Mouse (Mus musculus): ENCODE data around the gene Tenm2. TPM values are rescaled to one million over a fixed set of nuclear protein-coding genes. Genes with fewer than 3 reads are reported as not detected.

The Tenm2 gene
- polyA plus RNA-seq, 1 experiment: 0.32 TPM

DNA sequence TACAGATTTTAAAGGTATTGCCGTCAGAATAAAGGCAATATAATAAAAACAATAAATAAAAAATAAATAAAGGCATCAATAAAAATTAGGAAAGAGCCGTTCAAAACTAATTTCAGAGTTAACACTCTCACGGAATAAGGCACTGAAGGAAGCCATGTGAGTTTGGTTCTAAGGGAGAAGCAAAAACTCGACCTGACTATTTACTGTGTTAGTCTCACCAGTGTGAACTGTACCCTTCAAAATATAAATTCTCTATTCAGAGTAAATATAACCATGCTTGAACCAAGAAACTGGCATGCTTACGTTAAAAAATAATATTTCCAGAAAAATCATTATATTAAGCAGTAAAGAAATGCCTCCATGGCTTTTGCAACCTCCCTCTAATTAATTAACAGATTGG lies 82.4 kb downstream of the Tenm2 start:
- TF ChIP-seq POLR2A (IDR thresholded peaks at IDR 0.05; ENCODE audit: control insufficient read depth, low read depth, low read length): no peak
- no peak for TF ChIP-seq CTCF (IDR thresholded peaks at IDR 0.05; ENCODE audit: control insufficient read depth, insufficient read depth, insufficient replicate concordance, low read depth, low read length)
- no peaks in the 10 kb centered on the region for H3K36me3 ChIP-seq (ENCODE audit: control insufficient read depth, insufficient read depth, low read length)
- H3K4me3 ChIP-seq (ENCODE audit: control insufficient read depth, low read depth, low read length): no peak overlapping the region
- H3K27me3 ChIP-seq (ENCODE audit: control insufficient read depth, insufficient read depth, low read length): no peaks in the 10 kb centered on the region
- no peak overlapping the region for H3K27ac ChIP-seq (ENCODE audit: control insufficient read depth, insufficient read depth, low read depth, low read length)
- no peaks in the 10 kb centered on the region for H3K4me1 ChIP-seq (ENCODE audit: control insufficient read depth, insufficient read depth, low read length)

DNA sequence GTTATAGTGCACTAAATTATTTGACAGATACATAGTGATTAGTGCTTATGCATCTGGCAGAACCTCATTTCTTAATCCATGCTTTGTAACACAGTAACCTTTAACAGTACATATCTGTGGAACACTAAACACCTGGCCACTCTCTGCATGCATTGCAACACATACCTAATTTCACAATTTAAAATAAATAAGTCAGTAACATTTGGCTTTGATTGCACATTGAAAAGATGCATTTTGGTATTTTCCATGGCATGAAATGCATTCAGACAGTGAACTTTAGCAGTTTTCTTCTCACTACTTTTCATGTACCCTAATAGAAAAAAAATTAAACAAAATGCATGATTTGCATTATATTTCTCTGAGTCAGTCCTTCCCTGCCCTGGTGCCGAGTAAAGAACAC lies 85.8 kb downstream of the Tenm2 start:
- Histone ChIP-seq H3K27ac (ENCODE audit: control insufficient read depth, insufficient read depth, low read depth, low read length) (no peak overlapping the region), H3K27me3 (ENCODE audit: control insufficient read depth, insufficient read depth, low read length) (no peaks in the 10 kb centered on the region), H3K36me3 (ENCODE audit: control insufficient read depth, insufficient read depth, low read length) (no peaks in the 10 kb centered on the region), H3K4me3 (ENCODE audit: control insufficient read depth, low read depth, low read length) (no peak overlapping the region), H3K4me1 (ENCODE audit: control insufficient read depth, insufficient read depth, low read length) (no peaks in the 10 kb centered on the region)
- no peak for TF ChIP-seq CTCF (IDR thresholded peaks at IDR 0.05; ENCODE audit: control insufficient read depth, insufficient read depth, insufficient replicate concordance, low read depth, low read length)
- TF ChIP-seq POLR2A (IDR thresholded peaks at IDR 0.05; ENCODE audit: control insufficient read depth, low read depth, low read length): no peak

DNA sequence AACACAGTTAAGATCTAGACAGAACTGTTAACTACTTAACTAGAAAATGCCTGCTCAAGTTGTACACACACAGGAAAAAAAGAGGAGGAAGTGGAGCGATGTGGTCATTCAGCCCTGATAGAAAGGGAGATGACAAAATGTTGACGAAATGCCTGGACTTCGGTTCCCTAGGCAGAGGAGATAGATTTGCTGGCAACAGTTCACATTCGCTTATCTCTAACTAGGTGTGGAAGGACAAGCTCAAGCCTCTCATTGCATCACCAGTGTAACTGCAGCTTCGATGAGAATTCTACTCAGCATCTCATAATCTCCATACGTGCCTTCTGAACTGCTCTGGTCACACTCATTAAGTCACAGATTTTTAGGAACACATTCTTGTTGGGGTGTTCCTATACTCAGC lies 91.8 kb downstream of the Tenm2 start:
- Histone ChIP-seq H3K27me3 (ENCODE audit: control insufficient read depth, insufficient read depth, low read length) (no peaks in the 10 kb centered on the region), H3K27ac (ENCODE audit: control insufficient read depth, insufficient read depth, low read depth, low read length) (no peak overlapping the region)

DNA sequence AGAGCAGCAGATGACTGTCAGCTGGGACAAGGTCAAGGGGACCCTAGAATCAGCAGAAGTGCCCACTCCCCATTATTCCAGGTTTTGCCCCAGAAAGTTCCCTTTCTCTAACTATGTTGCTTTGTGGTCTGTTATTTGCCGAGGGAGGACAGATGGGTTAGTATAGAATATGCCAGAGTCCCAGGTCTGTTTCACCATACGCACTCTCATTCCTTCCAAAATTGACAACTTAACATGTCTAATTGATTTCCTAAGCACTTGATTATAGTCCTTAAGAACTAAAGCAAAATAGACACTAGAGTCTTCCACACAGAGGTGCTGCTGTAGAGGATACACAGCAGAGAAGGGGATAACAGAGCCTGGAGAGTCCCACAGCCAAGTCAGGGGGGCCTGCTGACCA lies 92.3 kb downstream of the Tenm2 start:
- no peaks in the 10 kb centered on the region for H3K4me1 ChIP-seq (ENCODE audit: control insufficient read depth, insufficient read depth, low read length)
- TF ChIP-seq CTCF (IDR thresholded peaks at IDR 0.05; ENCODE audit: control insufficient read depth, insufficient read depth, insufficient replicate concordance, low read depth, low read length) (no peak), POLR2A (IDR thresholded peaks at IDR 0.05; ENCODE audit: control insufficient read depth, low read depth, low read length) (no peak)
- no peak overlapping the region for H3K27ac ChIP-seq (ENCODE audit: control insufficient read depth, insufficient read depth, low read depth, low read length)
- H3K36me3 ChIP-seq (ENCODE audit: control insufficient read depth, insufficient read depth, low read length): no peaks in the 10 kb centered on the region
- no peaks in the 10 kb centered on the region for H3K27me3 ChIP-seq (ENCODE audit: control insufficient read depth, insufficient read depth, low read length)
- H3K4me3 ChIP-seq (ENCODE audit: control insufficient read depth, low read depth, low read length): no peak overlapping the region

More for the DNA sequence above, 91.8 kb downstream of the Tenm2 start:
- no peaks in the 10 kb centered on the region for H3K36me3 ChIP-seq (ENCODE audit: control insufficient read depth, insufficient read depth, low read length)
- no peak overlapping the region for H3K4me3 ChIP-seq (ENCODE audit: control insufficient read depth, low read depth, low read length)
- TF ChIP-seq POLR2A (IDR thresholded peaks at IDR 0.05; ENCODE audit: control insufficient read depth, low read depth, low read length) (no peak), CTCF (IDR thresholded peaks at IDR 0.05; ENCODE audit: control insufficient read depth, insufficient read depth, insufficient replicate concordance, low read depth, low read length) (no peak)
- H3K4me1 ChIP-seq (ENCODE audit: control insufficient read depth, insufficient read depth, low read length): no peaks in the 10 kb centered on the region

DNA sequence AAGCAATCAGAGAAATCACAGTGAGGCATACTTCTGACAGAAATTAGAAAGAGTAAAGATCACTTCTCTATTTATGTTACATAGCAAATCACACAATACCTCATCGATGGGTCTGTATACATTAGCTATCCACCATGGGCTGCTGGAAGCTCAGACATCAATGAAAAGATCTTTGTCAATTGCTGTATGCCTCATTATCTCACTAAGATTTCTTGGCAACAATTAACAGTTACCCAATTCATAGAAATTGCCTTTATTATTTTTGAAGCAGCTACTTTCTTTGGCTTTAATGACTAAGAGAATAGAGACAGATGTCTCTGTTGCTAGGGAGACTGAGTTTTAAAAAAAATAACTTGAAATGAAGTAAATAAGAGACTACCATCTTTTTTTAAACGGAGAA lies 106.9 kb downstream of the Tenm2 start:
- H3K27me3 ChIP-seq (ENCODE audit: control insufficient read depth, insufficient read depth, low read length): no peaks in the 10 kb centered on the region
- no peaks in the 10 kb centered on the region for H3K36me3 ChIP-seq (ENCODE audit: control insufficient read depth, insufficient read depth, low read length)
- no peaks in the 10 kb centered on the region for H3K4me1 ChIP-seq (ENCODE audit: control insufficient read depth, insufficient read depth, low read length)
- TF ChIP-seq POLR2A (IDR thresholded peaks at IDR 0.05; ENCODE audit: control insufficient read depth, low read depth, low read length) (no peak), CTCF (IDR thresholded peaks at IDR 0.05; ENCODE audit: control insufficient read depth, insufficient read depth, insufficient replicate concordance, low read depth, low read length) (no peak)
- H3K27ac ChIP-seq (ENCODE audit: control insufficient read depth, insufficient read depth, low read depth, low read length): no peak overlapping the region
- H3K4me3 ChIP-seq (ENCODE audit: control insufficient read depth, low read depth, low read length): no peak overlapping the region

DNA sequence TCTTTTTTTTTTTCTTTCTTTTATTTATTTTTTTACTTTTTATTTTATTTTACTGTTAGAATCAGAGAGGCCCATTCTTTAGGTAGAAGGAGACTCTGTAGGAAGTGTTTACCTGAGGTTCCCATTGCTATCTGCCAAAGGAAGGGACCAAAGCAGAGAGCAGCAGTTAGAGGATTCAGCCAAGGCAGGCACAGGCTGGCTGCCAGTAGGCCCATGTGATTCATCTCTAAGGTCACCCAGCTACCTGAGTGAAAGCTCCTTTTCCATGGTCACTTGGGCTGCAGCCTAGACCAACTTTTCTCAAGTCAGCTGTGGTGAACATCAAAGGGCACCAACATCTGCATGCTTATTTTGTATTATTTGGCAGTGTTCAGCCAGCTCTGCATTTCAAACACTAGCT lies 117.7 kb downstream of the Tenm2 start:
- H3K4me3 ChIP-seq (ENCODE audit: control insufficient read depth, low read depth, low read length): no peak overlapping the region
- no peaks in the 10 kb centered on the region for H3K27me3 ChIP-seq (ENCODE audit: control insufficient read depth, insufficient read depth, low read length)
- H3K4me1 ChIP-seq (ENCODE audit: control insufficient read depth, insufficient read depth, low read length): no peaks in the 10 kb centered on the region
- H3K36me3 ChIP-seq (ENCODE audit: control insufficient read depth, insufficient read depth, low read length): no peaks in the 10 kb centered on the region
- no peak overlapping the region for H3K27ac ChIP-seq (ENCODE audit: control insufficient read depth, insufficient read depth, low read depth, low read length)
- TF ChIP-seq CTCF (IDR thresholded peaks at IDR 0.05; ENCODE audit: control insufficient read depth, insufficient read depth, insufficient replicate concordance, low read depth, low read length) (no peak), POLR2A (IDR thresholded peaks at IDR 0.05; ENCODE audit: control insufficient read depth, low read depth, low read length) (no peak)

DNA sequence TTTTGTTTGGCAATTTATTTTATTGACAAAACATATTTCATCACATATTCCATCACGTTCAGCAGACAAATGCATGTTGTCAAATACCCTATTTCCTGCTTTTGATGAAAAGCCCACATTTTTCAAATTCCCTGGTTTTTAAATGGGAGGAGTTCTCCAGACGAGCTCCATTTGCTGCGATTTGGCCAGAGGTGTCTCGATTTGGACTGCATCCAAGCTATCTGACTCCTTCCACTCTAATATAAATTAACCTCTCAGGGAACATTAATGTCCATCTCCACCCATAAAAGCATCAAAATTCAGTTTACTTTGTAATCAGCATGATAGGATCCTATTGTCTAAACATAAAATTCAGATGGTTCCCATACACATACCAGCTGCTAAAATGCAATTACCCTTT lies 120.6 kb downstream of the Tenm2 start:
- Histone ChIP-seq H3K4me3 (ENCODE audit: control insufficient read depth, low read depth, low read length) (no peak overlapping the region), H3K4me1 (ENCODE audit: control insufficient read depth, insufficient read depth, low read length) (no peaks in the 10 kb centered on the region), H3K27me3 (ENCODE audit: control insufficient read depth, insufficient read depth, low read length) (no peaks in the 10 kb centered on the region), H3K27ac (ENCODE audit: control insufficient read depth, insufficient read depth, low read depth, low read length) (no peak overlapping the region), H3K36me3 (ENCODE audit: control insufficient read depth, insufficient read depth, low read length) (no peaks in the 10 kb centered on the region)
- TF ChIP-seq POLR2A (IDR thresholded peaks at IDR 0.05; ENCODE audit: control insufficient read depth, low read depth, low read length) (no peak), CTCF (IDR thresholded peaks at IDR 0.05; ENCODE audit: control insufficient read depth, insufficient read depth, insufficient replicate concordance, low read depth, low read length) (no peak)

DNA sequence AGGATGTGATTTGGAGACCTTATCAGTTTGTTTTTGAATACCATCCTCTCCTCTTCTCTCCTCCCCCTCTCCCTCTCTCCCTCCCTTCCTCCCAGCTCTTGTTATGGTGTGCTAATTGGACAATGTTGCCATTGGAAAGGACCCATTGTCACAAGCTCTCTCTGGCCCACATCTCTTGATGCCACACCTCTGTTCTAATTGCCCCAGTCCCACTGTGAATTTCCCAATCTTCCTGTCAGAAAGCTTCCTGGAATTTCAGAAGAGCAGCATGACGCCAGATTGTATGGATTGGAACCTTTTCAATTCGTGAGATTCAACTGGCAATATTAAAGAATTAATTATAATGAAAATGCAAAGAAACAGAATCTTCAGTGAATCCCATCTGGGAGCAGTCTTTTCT lies 128.7 kb downstream of the Tenm2 start:
- no peaks in the 10 kb centered on the region for H3K4me1 ChIP-seq (ENCODE audit: control insufficient read depth, insufficient read depth, low read length)
- H3K36me3 ChIP-seq (ENCODE audit: control insufficient read depth, insufficient read depth, low read length): no peaks in the 10 kb centered on the region
- H3K4me3 ChIP-seq (ENCODE audit: control insufficient read depth, low read depth, low read length): no peak overlapping the region
- H3K27me3 ChIP-seq (ENCODE audit: control insufficient read depth, insufficient read depth, low read length): no peaks in the 10 kb centered on the region
- no peak overlapping the region for H3K27ac ChIP-seq (ENCODE audit: control insufficient read depth, insufficient read depth, low read depth, low read length)
- no peak for TF ChIP-seq CTCF (IDR thresholded peaks at IDR 0.05; ENCODE audit: control insufficient read depth, insufficient read depth, insufficient replicate concordance, low read depth, low read length)
- TF ChIP-seq POLR2A (IDR thresholded peaks at IDR 0.05; ENCODE audit: control insufficient read depth, low read depth, low read length): no peak

All from testis, adult 2 months (tissue).